Mouse (Mus musculus) ES-CJ7 (cell line): ENCODE data around the gene Cdh24.

Source experiments
- DNase-seq: peaks from one replicate; pipeline ENCODE4 v3.0.0; 2011; ENCODE audit warnings: low read depth, low spot score

Cdh24 gene

GRCm38 (mm10) chr14:54605752-54606321 is 35.3 kb downstream of the Cdh24 start, which contains the start of gene 4931414P19Rik:
Gene 4931414P19Rik (minus strand): TSS chr14:54605993.
- DNase-seq = peak; percentile 53

DNA sequence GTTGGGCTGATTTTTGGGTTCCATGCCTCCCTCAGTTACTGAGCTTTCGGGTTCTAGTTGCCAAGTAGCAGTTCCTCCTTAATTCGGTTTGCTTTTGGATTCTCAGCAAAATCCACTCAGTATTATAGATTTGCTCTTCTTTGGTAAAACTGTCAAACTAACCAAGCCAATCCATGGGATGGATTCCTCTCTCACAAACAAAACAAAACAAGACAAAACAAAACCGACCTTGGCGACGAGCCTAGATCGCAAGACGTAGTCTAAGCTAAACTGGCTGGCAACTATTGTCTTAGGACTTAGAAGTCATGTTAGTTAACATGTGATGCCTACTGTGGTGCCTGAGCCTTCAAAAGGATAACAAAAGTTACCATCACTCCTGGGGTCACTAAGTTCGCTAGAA is 37.5 kb downstream of the Cdh24 start:
- DNase-seq = no peak

DNA sequence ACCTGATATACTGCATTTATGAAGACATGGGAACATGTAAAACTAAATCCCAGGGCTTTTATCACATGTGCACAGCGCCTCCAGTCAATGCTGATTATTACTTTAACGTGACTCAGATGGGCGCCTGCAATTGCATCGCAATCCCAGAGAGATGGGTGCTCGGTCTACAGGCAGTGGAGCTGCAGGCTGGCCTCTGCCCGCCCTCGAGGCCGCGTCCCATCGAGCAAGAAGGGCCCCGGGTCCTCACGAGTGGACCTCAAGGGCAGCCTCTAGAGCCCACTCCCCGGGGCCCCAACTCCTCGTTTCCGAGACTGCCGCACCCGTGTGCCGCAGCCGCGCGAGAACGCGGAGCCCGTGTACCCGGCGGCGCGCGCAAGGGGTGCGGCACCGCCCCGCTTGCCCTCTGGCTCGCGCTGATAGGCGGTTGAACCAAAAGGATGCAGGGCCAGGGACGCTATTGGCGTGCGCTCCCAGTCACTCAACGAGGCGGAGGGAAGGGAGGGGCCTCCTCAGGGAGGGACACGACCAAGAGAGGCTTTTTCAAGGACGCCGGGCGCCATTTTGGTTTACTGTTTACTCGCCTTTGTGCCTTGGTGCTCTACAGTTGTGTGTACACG is 38.0 kb downstream of the Cdh24 start:
- peak; percentile 98 for DNase-seq

GRCm38 (mm10) chr14:54602613-54603012 is 38.6 kb downstream of the Cdh24 start:
- no peak for DNase-seq

DNA sequence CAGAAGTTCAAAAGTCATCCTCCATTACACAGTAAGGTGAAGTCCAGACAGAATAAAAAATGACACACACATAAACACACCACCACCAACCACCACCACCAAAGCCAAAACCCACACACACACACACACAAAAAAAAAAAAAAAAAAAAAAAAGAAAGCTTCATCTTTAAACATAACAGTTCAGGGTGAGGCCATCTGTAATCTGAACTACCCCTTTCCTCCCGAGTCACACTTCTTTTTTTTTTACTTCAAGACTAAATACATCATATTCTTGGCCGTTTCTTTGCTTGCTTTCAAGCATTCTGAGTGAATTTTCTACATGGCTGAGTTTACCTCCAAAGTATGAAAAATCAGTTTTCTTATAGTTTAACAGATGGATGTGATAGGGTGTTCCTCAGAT is 39.6 kb downstream of the Cdh24 start:
- DNase-seq = no peak

GRCm38 (mm10) chr14:54597084-54597483 is 44.1 kb downstream of the Cdh24 start:
- DNase-seq = peak; percentile 71

DNA sequence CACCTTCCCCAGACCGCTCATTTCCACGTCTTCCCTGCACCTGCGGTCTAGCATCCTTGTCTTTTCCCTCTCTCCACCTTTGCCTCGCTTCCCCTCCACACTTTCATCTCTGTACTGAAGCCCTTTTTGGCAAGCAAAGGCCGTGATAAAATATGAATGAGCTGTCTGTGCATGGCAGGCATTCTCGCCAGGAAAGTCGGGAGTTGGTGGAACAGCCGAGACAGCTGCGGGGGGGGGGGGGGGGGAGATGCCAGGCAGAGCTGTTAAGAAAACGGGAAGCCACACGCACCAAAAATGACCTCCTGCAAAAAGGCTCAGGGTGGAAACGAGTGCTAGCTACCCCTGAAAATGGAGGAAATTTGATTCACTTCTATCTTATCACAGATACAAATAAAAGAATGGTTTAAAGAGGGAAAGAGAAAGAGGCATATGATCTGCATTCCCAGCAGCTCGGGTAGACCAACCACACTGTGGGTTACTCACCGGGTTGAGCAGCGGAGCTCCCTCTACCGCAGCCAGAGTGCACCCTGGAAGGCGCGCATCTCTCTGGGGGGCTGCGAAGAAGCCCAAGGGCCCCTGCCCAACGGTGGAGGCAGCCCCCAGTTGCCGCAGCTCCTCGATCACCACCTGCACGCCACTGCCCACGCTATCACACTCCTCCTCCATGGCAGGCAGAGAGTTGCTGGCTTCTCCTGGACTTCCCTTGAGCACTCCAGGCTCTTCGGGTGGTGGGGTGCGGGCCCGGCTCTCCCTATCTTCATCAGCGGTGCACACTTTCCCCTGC is 46.3 kb downstream of the Cdh24 start:
- no peak for DNase-seq

- peak; percentile 56 for DNase-seq
These were observed 47.1 kb downstream of the Cdh24 start for GRCm38 (mm10) chr14:54594055-54594454.

- DNase-seq = no peak
These were observed 48.7 kb downstream of the Cdh24 start for GRCm38 (mm10) chr14:54592319-54592934.

DNA sequence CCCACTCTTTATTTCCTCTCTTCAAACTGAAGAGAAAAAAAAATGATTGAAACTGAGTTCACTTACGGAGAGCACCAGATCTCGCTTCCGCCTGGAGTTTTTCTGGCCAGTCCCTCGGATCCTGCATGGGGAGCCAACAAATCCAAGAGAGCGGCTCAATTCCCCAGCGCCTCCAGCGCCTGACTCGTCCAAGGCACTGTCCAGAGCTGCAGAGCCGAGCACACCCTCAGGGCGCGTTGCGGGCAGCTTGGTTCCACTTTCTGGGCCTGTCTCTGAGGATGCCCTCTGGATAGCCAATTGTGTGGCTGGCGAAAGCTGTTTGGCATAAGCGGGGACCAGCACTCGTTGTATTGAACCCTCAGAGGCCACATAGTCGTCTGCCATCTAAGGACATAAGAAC is 50.1 kb downstream of the Cdh24 start:
- no peak for DNase-seq

GRCm38 (mm10) chr14:54583681-54584338 is 57.4 kb downstream of the Cdh24 start:
- peak; percentile 80 for DNase-seq

GRCm38 (mm10) chr14:54582536-54582935 is 58.6 kb downstream of the Cdh24 start:
- DNase-seq = no peak
